Mouse (Mus musculus): ENCODE data around the gene Olfr26. TPM values are rescaled to one million over a fixed set of nuclear protein-coding genes. Genes with fewer than 3 reads are reported as not detected.

The Olfr26 gene
- not detected for polyA plus RNA-seq (2014; fragmentation: Illumina TruSeq; extraction: RNeasy Lipid Tissue Mini Kit (QIAGEN cat#74804); ENCODE audit: low read depth, low replicate concordance)

GRCm38 (mm10) chr9:38854760-38855159 is at the start of gene Olfr26:
Gene Olfr26 (plus strand): TSS chr9:38855060.

DNA sequence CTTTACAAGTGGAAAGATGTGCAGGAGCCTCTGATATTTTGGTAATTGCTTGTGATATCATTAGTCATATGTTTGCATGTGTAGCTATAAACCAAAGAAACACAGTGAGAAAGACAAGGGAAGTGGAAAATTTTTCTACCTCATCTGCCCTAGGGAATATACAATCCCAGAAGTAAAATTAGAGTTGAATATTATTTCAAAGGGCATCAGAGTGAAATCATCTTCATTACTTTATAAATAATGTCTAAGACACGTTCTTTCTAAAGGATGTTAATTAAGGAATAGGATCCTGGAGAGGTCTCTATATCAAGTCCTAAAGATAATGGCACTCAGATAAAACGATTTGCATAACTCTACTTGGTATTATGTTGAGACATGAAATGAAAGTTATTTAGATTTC is 40.5 kb upstream of the Olfr26 start, which contains the start of gene Olfr922:
Gene Olfr922, plus strand, starts transcription at position 301 of the 400 bp plus-strand sequence.

GRCm38 (mm10) chr9:38826245-38826644 is 28.6 kb upstream of the Olfr26 start, which contains the start of gene Olfr923:
Gene Olfr923 (plus strand): TSS chr9:38826545.

GRCm38 (mm10) chr9:38844149-38844548 is 10.7 kb upstream of the Olfr26 start, which contains the start of gene Olfr924:
Gene Olfr924 (plus strand): TSS chr9:38844449.

DNA sequence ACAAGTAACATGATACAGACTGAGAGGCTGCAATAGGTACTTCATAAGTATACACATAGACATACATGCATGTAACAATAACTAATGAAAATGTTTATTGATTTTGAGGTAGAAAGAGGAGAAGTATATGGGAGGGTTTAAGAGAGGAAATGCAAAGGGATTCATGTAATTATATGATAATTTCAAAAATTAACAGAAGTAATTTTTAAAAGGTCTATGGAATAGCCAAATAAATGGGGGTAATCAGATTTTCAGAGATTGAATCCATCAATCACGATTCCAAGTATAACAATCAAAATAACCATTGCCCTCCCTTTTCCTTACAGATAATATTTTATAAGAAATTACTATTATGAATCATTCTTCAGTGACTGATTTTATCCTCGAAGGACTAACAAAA is 22.0 kb downstream of the Olfr26 start, which contains the start of gene Olfr926:
Gene Olfr926, plus strand, starts transcription at position 301 of the 400 bp plus-strand sequence.

Other genes starting within 250 kb of the Olfr26 start
- gene Olfr914, start 250.0 kb upstream of the Olfr26 start, polyA plus RNA-seq (2014; fragmentation: Illumina TruSeq; extraction: RNeasy Lipid Tissue Mini Kit (QIAGEN cat#74804); ENCODE audit: low read depth, low replicate concordance) = not detected
- gene Olfr916, start 195.2 kb upstream of the Olfr26 start, polyA plus RNA-seq (2014; fragmentation: Illumina TruSeq; extraction: RNeasy Lipid Tissue Mini Kit (QIAGEN cat#74804); ENCODE audit: low read depth, low replicate concordance) = not detected
- not detected for gene Olfr917, start 189.2 kb upstream of the Olfr26 start, polyA plus RNA-seq (2014; fragmentation: Illumina TruSeq; extraction: RNeasy Lipid Tissue Mini Kit (QIAGEN cat#74804); ENCODE audit: low read depth, low replicate concordance)
- not detected for gene Olfr918, start 180.5 kb upstream of the Olfr26 start, polyA plus RNA-seq (2014; fragmentation: Illumina TruSeq; extraction: RNeasy Lipid Tissue Mini Kit (QIAGEN cat#74804); ENCODE audit: low read depth, low replicate concordance)
- gene Olfr919, start 151.4 kb upstream of the Olfr26 start, polyA plus RNA-seq (2014; fragmentation: Illumina TruSeq; extraction: RNeasy Lipid Tissue Mini Kit (QIAGEN cat#74804); ENCODE audit: low read depth, low replicate concordance) = not detected
- 128 TPM for gene Vwa5a, start 136.8 kb upstream of the Olfr26 start, polyA plus RNA-seq (2014; fragmentation: Illumina TruSeq; extraction: RNeasy Lipid Tissue Mini Kit (QIAGEN cat#74804); ENCODE audit: low read depth, low replicate concordance)
- gene Olfr920, start 102.8 kb upstream of the Olfr26 start, polyA plus RNA-seq (2014; fragmentation: Illumina TruSeq; extraction: RNeasy Lipid Tissue Mini Kit (QIAGEN cat#74804); ENCODE audit: low read depth, low replicate concordance) = 2.1 TPM
- not detected for gene Olfr921, start 82.0 kb upstream of the Olfr26 start, polyA plus RNA-seq (2014; fragmentation: Illumina TruSeq; extraction: RNeasy Lipid Tissue Mini Kit (QIAGEN cat#74804); ENCODE audit: low read depth, low replicate concordance)
- not detected for gene Olfr922, start 40.4 kb upstream of the Olfr26 start, polyA plus RNA-seq (2014; fragmentation: Illumina TruSeq; extraction: RNeasy Lipid Tissue Mini Kit (QIAGEN cat#74804); ENCODE audit: low read depth, low replicate concordance)
- not detected for gene Olfr923, start 28.5 kb upstream of the Olfr26 start, polyA plus RNA-seq (2014; fragmentation: Illumina TruSeq; extraction: RNeasy Lipid Tissue Mini Kit (QIAGEN cat#74804); ENCODE audit: low read depth, low replicate concordance)
- not detected for gene Olfr924, start 10.6 kb upstream of the Olfr26 start, polyA plus RNA-seq (2014; fragmentation: Illumina TruSeq; extraction: RNeasy Lipid Tissue Mini Kit (QIAGEN cat#74804); ENCODE audit: low read depth, low replicate concordance)
- gene Olfr926, start 22.1 kb downstream of the Olfr26 start, polyA plus RNA-seq (2014; fragmentation: Illumina TruSeq; extraction: RNeasy Lipid Tissue Mini Kit (QIAGEN cat#74804); ENCODE audit: low read depth, low replicate concordance) = not detected
- not detected for gene Olfr930, start 74.7 kb downstream of the Olfr26 start, polyA plus RNA-seq (2014; fragmentation: Illumina TruSeq; extraction: RNeasy Lipid Tissue Mini Kit (QIAGEN cat#74804); ENCODE audit: low read depth, low replicate concordance)
- gene Olfr933, start 117.3 kb downstream of the Olfr26 start, polyA plus RNA-seq (2014; fragmentation: Illumina TruSeq; extraction: RNeasy Lipid Tissue Mini Kit (QIAGEN cat#74804); ENCODE audit: low read depth, low replicate concordance) = not detected
- gene Olfr934, start 133.3 kb downstream of the Olfr26 start, polyA plus RNA-seq (2014; fragmentation: Illumina TruSeq; extraction: RNeasy Lipid Tissue Mini Kit (QIAGEN cat#74804); ENCODE audit: low read depth, low replicate concordance) = not detected
- not detected for gene Olfr935, start 144.6 kb downstream of the Olfr26 start, polyA plus RNA-seq (2014; fragmentation: Illumina TruSeq; extraction: RNeasy Lipid Tissue Mini Kit (QIAGEN cat#74804); ENCODE audit: low read depth, low replicate concordance)
- gene Olfr146, start 168.3 kb downstream of the Olfr26 start, polyA plus RNA-seq (2014; fragmentation: Illumina TruSeq; extraction: RNeasy Lipid Tissue Mini Kit (QIAGEN cat#74804); ENCODE audit: low read depth, low replicate concordance) = not detected
- not detected for gene Olfr937, start 209.9 kb downstream of the Olfr26 start, polyA plus RNA-seq (2014; fragmentation: Illumina TruSeq; extraction: RNeasy Lipid Tissue Mini Kit (QIAGEN cat#74804); ENCODE audit: low read depth, low replicate concordance)
- gene Olfr938, start 223.8 kb downstream of the Olfr26 start, polyA plus RNA-seq (2014; fragmentation: Illumina TruSeq; extraction: RNeasy Lipid Tissue Mini Kit (QIAGEN cat#74804); ENCODE audit: low read depth, low replicate concordance) = not detected